Mouse (Mus musculus) hindbrain, embryonic 11.5 days (tissue): ENCODE results near the gene Ern1. TPM values are rescaled to one million over a fixed set of nuclear protein-coding genes. Genes with fewer than 3 reads are reported as not detected.

Experiments
- ATAC-seq: fragments of 200-750 bp; cut with Nextera tagmentation; 2 replicates; pipeline ENCODE4 v1.8.0; 2017; ENCODE audit warnings: mild to moderate bottlenecking, moderate TSS enrichment, moderate library complexity; ENCODE audit not compliant: low FRiP score
- DNase-seq: peaks from one replicate; pipeline ENCODE4 v3.0.0-alpha.2; 2015; ENCODE audit warnings: low spot score
- H3K27ac ChIP-seq: fragments of 300-500 bp; sonication (generic); 2 replicates; pipeline ENCODE4 v1.5.1; 2014; ENCODE audit warnings: mild to moderate bottlenecking, low read depth, low read length
- H3K27me3 ChIP-seq: fragments of 300-500 bp; sonication (generic); 2 replicates; pipeline ENCODE4 v1.6.1; 2014; ENCODE audit warnings: mild to moderate bottlenecking, low read length, moderate library complexity, mixed read lengths; ENCODE audit not compliant: control insufficient read depth, insufficient read depth
- H3K36me3 ChIP-seq: fragments of 300-500 bp; sonication (generic); 2 replicates; pipeline ENCODE4 v1.6.1; 2014; ENCODE audit warnings: mild to moderate bottlenecking, low read length, moderate library complexity, mixed read lengths; ENCODE audit not compliant: control insufficient read depth, insufficient read depth
- H3K4me1 ChIP-seq: fragments of 300-500 bp; sonication (generic); replicated peaks from 2 replicates; pipeline ENCODE4 v1.6.1; 2014; ENCODE audit warnings: low read length, mixed read lengths; ENCODE audit not compliant: control insufficient read depth, insufficient read depth
- H3K4me2 ChIP-seq: fragments of 300-500 bp; sonication (generic); replicated peaks from 2 replicates; pipeline ENCODE4 v1.6.1; 2014; ENCODE audit warnings: mild to moderate bottlenecking, low read depth, low read length
- H3K4me3 ChIP-seq: fragments of 300-500 bp; sonication (generic); 2 replicates; pipeline ENCODE4 v1.5.1; 2014; ENCODE audit warnings: low read depth, low read length
- H3K9ac ChIP-seq: fragments of 300-500 bp; sonication (generic); 2 replicates; pipeline ENCODE4 v1.6.1; 2014; ENCODE audit warnings: low read depth, low read length
- H3K9me3 ChIP-seq: fragments of 300-500 bp; sonication (generic); 2 replicates; pipeline ENCODE4 v1.6.1; 2016; ENCODE audit warnings: low read length; ENCODE audit not compliant: control insufficient read depth
- WGBS: fragments of 180-500 bp; shearing (Covaris S2); extraction: QIAGEN DNeasy Blood & Tissue Kit; methylation state at CpG from one replicate; pipeline ENCODE4 v1.1.7; 2014; 5-methylcytosine and 5-hydroxymethylcytosine counted together
- polyA plus RNA-seq: library from polyadenylated mRNA; unstranded; fragments of >200 nt; fragmentation: Nextera tagmentation; extraction: Ambion mirVana; gene quantifications from 2 replicates; pipeline ENCODE4 v1.2.1, GENCODE M21; 2014

Gene Ern1
- polyA plus RNA-seq, 1 experiment from 2014 or later = 5.5 TPM

DNA sequence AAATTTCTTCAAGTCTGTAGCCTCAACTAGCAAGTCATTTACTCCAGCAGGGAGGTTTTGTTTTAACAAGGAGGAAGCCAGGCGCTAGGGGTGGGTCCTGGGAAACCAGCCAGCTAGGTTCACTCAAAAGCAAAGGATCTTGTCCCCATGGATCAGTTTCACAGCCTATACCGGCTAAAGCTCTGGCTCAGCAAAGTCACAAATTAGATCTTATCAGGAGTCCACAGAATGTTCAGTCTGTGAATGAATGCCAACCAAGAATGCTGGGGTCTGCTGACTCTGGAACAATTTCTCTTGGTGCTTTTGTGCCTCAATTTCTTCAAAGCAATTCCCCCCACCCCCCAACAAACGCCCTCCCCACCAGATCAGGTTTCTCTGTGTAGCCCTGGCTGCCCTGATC lies 98.0 kb downstream of the Ern1 start:
- 32% methylated on average over 3 of the region's 3 CpGs for WGBS
- Histone ChIP-seq H3K4me2 (no peak overlapping the region), H3K27ac (no peak overlapping the region), H3K9ac (no peak overlapping the region), H3K36me3 (no peaks in the 10 kb centered on the region), H3K27me3 (no peaks in the 10 kb centered on the region), H3K4me1 (no peaks in the 10 kb centered on the region), H3K4me3 (no peak overlapping the region), H3K9me3 (no peaks in the 10 kb centered on the region)
- ATAC-seq = no peak
- no peak for DNase-seq

DNA sequence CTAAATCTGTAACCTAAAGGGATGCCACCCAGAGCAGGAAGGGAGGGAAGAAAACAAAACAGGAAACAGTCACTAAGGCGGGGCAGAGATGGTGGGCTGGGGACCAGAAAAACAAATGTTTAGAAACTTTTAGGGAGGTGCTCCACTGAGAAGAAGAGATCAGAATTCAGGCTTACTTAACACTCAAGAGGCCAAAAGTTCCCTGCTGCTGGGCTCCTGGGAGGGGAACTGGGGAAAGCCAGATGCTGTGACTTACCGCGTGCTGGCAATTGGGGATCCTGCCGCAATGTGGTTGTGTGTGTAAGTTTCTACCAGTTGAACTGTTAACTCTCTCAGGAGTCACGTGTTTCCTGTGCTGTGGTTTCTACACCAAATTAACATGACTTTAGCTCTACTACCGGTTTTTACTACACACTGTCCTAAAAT lies 99.8 kb downstream of the Ern1 start, which contains the start of gene Icam2:
Gene Icam2 (minus strand): TSS at position 285 of the 426 bp plus-strand sequence.
- WGBS = 89% methylated on average over 6 of the region's 6 CpGs
- DNase-seq (no peak), ATAC-seq (no peak)
- Histone ChIP-seq H3K4me1 (no peaks in the 10 kb centered on the region), H3K9me3 (no peaks in the 10 kb centered on the region), H3K9ac (no peak within 1 kb of the TSS), H3K36me3 (no peaks in the 10 kb centered on the region), H3K4me2 (no peak within 1 kb of the TSS), H3K27ac (no peak within 1 kb of the TSS), H3K27me3 (no peaks in the 10 kb centered on the region), H3K4me3 (no peak within 1 kb of the TSS)

DNA sequence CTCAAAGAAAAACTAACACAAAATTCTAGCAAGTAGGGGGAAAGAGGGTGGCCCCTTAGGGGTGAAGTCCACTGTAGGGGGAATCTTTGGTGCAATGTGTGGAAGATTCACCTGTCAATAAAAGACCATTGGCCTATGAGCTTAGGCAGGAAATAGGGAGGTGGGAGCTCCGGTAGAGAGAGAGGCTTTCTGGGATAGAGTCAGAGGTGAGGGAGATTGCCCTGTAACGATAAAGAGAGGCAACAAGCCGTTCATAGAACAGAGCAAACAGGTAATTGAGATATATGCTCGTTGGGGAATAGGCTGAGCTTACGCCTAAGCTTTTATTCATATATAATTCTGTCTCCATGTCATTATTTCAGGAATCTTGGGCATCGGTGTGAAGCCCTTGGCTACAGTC lies 100.6 kb downstream of the Ern1 start:
- no peak for ATAC-seq
- H3K27me3 ChIP-seq = no peaks in the 10 kb centered on the region
- H3K27ac ChIP-seq = no peak overlapping the region
- H3K4me1 ChIP-seq = no peaks in the 10 kb centered on the region
- no peak for DNase-seq
- H3K9me3 ChIP-seq = no peaks in the 10 kb centered on the region
- no peak overlapping the region for H3K4me2 ChIP-seq
- no peak overlapping the region for H3K9ac ChIP-seq
- no peak overlapping the region for H3K4me3 ChIP-seq
- 88% methylated on average over 6 of the region's 6 CpGs for WGBS
- no peaks in the 10 kb centered on the region for H3K36me3 ChIP-seq

DNA sequence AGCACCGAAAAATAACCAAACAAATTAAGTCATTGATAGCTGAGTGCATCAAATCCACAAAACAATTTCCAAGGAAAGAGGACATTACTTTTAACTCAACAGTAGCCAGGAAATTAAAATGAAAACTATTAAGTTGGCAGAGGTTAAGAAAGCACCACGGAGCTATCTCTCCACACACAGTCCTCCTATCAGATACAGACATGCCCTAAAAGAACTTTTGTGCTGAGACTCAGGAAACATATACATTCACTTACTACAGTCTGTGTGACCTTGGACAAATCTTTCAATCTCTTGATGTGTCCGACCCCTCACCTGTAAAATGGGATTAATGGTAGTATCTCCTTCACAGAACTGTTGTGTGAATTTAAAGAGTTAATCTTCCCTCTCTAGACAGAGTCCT lies 101.2 kb downstream of the Ern1 start:
- 90% methylated on average over 3 of the region's 3 CpGs for WGBS
- no peak overlapping the region for H3K4me3 ChIP-seq
- no peak overlapping the region for H3K4me2 ChIP-seq
- ATAC-seq (no peak), DNase-seq (no peak)
- no peaks in the 10 kb centered on the region for H3K9me3 ChIP-seq
- no peak overlapping the region for H3K27ac ChIP-seq
- no peaks in the 10 kb centered on the region for H3K36me3 ChIP-seq
- no peaks in the 10 kb centered on the region for H3K4me1 ChIP-seq
- no peaks in the 10 kb centered on the region for H3K27me3 ChIP-seq
- H3K9ac ChIP-seq = no peak overlapping the region

DNA sequence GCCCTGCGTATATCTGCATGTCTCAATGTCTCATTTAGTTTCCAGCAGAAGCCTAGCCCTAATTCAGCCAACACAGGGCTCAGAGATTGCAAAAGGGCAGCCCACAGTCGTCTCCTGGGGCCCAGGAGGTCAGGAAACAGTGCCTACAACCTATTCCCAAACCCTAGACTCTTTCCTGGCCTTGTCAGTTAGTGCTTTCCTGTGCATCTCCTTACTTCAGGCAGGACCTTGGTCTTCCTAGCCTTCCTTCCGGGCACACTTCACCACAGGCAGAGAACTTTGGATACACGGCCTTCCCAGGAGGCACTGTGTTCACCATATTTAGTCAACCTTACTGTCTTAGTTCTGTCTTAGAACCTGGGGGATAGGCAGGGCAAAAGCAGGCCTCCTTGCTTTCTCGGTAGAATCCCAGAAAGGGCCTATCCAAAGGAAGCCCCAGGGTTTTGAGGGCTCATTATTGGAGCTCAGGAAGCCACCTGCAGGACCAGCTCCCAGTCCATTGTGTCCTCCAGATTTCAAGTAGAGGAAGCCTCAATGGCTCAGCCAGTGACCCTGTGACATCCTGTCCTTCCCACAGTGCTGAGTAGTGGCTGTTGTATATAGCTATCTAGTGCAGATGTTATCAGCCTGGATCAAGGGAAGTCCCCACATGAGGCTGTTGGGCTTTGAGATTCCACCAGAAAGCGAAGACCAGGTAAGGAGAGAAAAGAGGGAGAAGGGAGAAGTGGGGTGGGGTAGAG lies 104.4 kb downstream of the Ern1 start:
- no peak overlapping the region for H3K9ac ChIP-seq
- no peak overlapping the region for H3K27ac ChIP-seq
- no peak overlapping the region for H3K4me3 ChIP-seq
- 87% methylated on average over 6 of the region's 6 CpGs for WGBS
- no peaks in the 10 kb centered on the region for H3K9me3 ChIP-seq
- no peak overlapping the region for H3K4me2 ChIP-seq
- H3K27me3 ChIP-seq = no peaks in the 10 kb centered on the region
- no peaks in the 10 kb centered on the region for H3K4me1 ChIP-seq
- ATAC-seq = no peak
- no peak for DNase-seq
- H3K36me3 ChIP-seq = no peaks in the 10 kb centered on the region

DNA sequence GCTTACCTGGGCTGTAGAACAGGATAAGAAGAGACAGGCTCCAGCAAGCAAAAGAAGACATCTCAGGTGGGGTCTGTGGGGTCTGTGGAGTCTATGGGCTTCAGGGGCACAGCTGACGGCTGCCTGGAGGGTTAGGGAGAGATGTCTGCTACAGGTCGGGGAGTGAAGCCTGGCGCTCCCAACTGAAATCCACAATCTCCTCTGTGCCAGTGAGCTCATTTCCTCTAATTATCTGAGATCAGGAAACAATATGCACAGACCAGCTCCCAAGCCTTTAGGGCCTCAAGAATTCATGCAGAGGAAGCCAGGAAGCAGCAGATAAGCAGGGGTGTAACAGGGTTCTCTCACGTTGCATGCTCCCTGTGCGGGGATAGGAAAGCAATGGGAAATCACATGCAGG lies 105.2 kb downstream of the Ern1 start:
- Histone ChIP-seq H3K4me3 (no peak overlapping the region), H3K9ac (no peak overlapping the region), H3K27me3 (no peaks in the 10 kb centered on the region), H3K36me3 (no peaks in the 10 kb centered on the region), H3K4me1 (no peaks in the 10 kb centered on the region), H3K4me2 (no peak overlapping the region), H3K9me3 (no peaks in the 10 kb centered on the region), H3K27ac (no peak overlapping the region)
- ATAC-seq = no peak
- DNase-seq = no peak
- 76% methylated on average over 5 of the region's 5 CpGs for WGBS

DNA sequence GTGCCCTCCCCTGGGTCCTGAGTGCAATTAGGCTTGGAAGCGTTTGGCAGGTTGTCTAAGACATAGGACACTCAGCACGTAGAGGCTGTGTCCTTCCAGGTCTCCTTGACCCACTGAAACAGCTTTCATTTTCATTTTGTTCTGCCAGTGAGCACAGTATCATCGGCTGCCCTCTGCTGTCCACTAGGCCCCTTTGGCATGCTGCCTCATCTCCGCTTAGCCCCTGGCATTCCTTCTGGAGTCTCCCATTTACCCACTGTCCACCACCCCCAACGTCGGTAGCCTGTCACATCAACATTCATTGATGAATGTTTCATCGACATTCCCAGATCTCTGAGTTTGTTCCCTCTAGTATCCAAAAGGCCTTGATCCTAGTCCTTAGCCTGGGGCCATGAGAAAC lies 105.8 kb downstream of the Ern1 start:
- H3K36me3 ChIP-seq = no peaks in the 10 kb centered on the region
- no peaks in the 10 kb centered on the region for H3K9me3 ChIP-seq
- H3K27me3 ChIP-seq = no peaks in the 10 kb centered on the region
- H3K4me3 ChIP-seq = no peak overlapping the region
- H3K4me2 ChIP-seq = no peak overlapping the region
- H3K9ac ChIP-seq = no peak overlapping the region
- ATAC-seq = no peak
- no peaks in the 10 kb centered on the region for H3K4me1 ChIP-seq
- no peak overlapping the region for H3K27ac ChIP-seq
- 82% methylated on average over 7 of the region's 7 CpGs for WGBS
- no peak for DNase-seq

DNA sequence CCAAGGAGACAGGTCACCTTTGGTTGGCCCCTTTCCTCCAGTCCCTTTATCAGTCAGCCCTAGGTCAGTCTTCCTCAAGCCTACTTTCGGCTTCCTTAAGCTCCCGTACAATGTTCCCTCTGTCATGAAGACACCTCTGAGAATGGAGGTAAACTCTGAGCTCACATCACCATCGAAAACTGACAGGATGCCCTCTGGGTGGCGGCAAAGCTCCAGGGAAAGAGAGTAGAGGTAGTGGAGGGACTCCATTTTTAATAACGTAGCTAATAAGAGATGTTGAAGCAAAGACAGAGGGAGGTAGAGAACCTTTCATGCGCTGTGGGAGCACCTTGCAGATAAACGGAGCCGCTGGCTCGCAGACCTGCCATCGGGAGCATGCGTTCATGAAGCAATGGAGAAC lies 106.6 kb downstream of the Ern1 start:
- Histone ChIP-seq H3K27me3 (no peaks in the 10 kb centered on the region), H3K27ac (no peak overlapping the region), H3K4me2 (no peak overlapping the region), H3K36me3 (no peaks in the 10 kb centered on the region), H3K4me3 (no peak overlapping the region), H3K9me3 (no peaks in the 10 kb centered on the region), H3K9ac (no peak overlapping the region), H3K4me1 (no peaks in the 10 kb centered on the region)
- 83% methylated on average over 11 of the region's 11 CpGs for WGBS
- ATAC-seq = no peak
- DNase-seq = no peak

DNA sequence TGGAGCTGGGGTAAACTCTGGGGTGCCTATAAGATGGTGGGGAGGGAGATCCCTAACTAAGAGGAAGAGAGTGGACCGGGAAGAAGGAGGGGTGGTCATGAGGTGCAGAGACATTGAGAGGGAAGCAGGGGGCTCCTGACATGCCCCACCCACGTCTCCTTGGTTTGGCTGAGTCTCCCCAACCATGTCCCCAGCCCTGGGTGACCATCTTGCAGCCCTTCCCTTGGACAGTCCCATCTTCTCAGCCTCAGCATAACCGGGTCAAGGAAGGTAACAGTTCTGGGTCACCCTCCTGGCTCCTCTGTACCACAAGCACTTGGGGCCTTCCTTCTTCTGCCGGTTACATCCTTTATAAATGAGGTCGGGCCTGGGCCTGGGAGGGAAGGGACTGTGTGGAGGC lies 112.7 kb downstream of the Ern1 start:
- ATAC-seq (no peak), DNase-seq (no peak)
- 81% methylated on average over 5 of the region's 5 CpGs for WGBS

More for the DNA sequence above, 112.7 kb downstream of the Ern1 start:
- H3K27me3 ChIP-seq = no peaks in the 10 kb centered on the region
- H3K9ac ChIP-seq = no peak overlapping the region
- H3K4me1 ChIP-seq = no peaks in the 10 kb centered on the region
- no peak overlapping the region for H3K4me3 ChIP-seq
- H3K27ac ChIP-seq = no peak overlapping the region
- no peaks in the 10 kb centered on the region for H3K36me3 ChIP-seq
- H3K4me2 ChIP-seq = no peak overlapping the region
- no peaks in the 10 kb centered on the region for H3K9me3 ChIP-seq
